Mouse (Mus musculus): ENCODE results near the gene Crmp1.

Crmp1 gene

DNA sequence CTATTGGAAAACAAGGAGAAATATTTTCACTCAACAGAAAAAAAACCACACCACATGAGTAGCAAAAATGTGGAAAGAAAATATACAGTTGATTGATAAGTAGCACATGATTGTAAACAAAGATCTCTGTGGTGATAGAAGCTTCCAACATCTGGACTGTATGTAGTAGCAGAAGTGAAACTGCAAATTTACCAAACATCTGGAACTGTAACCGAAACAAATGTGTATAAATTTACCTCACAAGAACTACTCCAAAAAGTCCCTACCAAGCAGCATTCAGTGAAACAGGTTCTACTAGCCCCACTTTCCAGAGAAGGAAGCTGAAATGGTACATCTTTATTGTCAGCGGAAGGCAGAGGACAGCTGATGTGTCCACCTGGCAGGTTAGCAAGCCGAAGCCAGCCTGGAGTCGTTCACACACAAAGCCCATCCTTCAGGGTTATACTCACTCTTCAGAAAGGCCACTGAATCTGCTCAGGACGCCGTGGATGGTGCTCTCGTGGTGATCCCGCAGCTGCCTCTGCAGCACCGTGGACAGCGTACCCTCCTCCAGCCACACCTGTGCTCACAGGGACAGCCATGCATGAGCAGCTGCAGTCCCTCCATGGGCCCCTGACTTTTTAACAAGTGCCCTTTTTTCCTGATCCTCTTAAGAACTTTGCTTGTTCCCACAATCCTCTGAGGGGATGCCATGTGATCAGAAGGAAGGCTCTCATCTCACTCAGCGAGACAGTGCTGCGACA lies 71.4 kb downstream of the Crmp1 start:
- DNase-seq: no peak

DNA sequence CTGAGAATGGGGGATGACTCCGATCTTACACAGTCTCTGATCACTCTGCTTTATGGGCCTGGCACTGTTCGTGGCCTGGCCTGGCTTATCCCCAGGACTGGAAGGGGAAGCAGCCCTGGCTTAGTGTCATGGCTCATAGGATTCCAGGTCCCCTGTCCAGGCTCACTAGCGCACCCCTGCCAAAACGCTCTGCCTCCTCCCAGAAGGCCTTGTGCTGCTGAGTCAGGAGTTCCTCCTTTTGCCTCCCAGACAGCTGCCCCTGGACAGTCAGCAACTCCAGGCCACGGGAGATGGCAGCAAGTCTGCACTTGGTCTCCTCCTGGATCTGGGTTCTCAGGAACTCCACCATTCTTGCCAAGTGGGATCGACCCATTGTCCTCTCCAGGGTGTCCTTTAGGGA lies 77.0 kb downstream of the Crmp1 start:
- DNase-seq: no peak

DNA sequence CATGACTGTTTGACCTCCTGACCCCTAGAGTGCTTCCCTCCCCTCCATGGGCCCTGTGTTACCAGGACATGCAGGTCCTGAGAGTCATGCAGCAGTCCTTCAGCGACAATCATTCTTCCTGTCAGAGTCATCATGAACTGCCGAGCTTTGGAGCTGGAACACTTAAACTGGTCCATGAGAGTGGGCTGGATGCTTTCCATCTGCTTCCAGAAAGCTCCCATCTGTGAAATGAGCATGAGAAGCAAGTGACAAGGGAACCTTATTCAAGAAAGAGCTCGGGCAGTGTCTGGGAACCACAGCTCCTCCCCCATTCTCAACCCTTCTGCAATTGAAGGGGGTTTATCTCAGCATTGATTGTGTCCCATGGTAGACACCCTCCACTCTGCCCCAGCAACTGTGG lies 78.4 kb downstream of the Crmp1 start:
- no peak for DNase-seq

GRCm38 (mm10) chr5:37320761-37321160 lies 79.0 kb downstream of the Crmp1 start:
- no peak for DNase-seq

GRCm38 (mm10) chr5:37326675-37327074 lies 84.9 kb downstream of the Crmp1 start:
- no peak for DNase-seq

DNA sequence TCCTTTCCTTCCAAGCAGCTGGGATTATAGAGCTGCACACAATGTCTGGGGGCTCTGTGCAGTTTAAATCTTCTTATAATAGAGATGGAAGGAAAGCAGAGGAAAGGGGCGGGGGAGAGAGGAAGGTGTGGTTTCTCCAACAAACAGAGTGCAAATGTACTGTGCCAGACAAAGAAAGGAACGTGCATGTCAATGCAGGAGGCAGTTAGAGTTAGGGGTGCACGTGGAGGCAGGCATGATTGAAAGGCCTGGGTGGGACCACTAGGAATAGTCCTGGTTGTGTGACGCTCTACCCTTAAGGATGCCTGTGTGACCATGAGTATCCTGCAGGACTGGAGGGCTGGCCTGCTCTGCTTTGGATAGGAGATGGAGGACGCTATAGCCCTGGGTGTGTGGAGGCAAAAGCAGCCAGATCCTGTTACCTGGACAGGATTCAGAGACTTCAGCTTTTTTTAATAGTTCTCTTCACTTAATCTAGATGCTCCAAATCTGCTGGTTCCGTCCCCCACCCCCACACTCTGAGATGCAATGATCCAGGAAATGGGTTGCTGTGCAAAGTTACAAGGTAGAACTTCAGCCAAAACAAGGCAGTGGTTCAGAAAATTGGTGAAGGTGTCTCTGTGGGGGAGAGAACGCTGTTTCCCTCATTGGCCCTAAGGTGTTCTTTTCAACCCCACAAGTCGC lies 88.9 kb downstream of the Crmp1 start:
- no peak for DNase-seq

GRCm38 (mm10) chr5:37331133-37331505 lies 89.4 kb downstream of the Crmp1 start:
- DNase-seq: no peak

- DNase-seq: no peak
Observed at GRCm38 (mm10) chr5:37332066-37332465, 90.3 kb downstream of the Crmp1 start.

- DNase-seq: no peak
Observed at GRCm38 (mm10) chr5:37335061-37335460, 93.3 kb downstream of the Crmp1 start.

DNA sequence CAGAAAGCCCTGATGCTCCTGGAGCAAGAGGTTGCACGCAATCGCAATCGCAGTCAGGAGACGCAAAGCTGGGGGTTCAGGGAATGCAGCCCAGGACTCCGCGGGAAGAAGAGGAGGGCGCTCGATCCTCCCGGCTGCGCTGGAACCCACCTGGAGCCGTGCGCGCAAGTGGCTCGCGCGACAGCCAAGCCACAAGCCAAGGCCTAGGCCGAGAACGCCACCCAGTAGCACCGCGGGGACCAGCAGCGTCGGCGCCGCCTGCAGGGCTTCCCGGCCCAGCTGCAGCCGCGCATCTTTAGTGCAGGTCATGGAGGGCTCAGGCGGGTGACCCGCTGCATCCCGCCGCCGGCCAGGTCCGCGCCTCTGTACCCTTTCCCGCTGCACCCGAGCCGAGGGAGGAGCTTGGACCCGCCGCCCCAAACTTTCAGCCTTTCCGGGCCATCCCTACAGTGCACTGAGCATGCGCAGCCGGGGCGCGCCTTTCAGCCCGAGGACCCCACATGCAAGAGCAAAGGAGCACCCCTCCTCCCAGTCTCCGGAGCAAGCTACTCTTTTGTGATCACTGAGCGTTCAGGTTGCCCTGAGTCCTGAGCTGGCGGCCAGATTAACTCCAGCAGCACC lies 94.9 kb downstream of the Crmp1 start, which contains the start of gene Evc:
TSS of gene Evc (minus strand) at position 410 of the 621 bp plus-strand sequence.
- DNase-seq: peak; percentile 65

GRCm38 (mm10) chr5:37337696-37338095 lies 96.0 kb downstream of the Crmp1 start:
- no peak for DNase-seq

DNA sequence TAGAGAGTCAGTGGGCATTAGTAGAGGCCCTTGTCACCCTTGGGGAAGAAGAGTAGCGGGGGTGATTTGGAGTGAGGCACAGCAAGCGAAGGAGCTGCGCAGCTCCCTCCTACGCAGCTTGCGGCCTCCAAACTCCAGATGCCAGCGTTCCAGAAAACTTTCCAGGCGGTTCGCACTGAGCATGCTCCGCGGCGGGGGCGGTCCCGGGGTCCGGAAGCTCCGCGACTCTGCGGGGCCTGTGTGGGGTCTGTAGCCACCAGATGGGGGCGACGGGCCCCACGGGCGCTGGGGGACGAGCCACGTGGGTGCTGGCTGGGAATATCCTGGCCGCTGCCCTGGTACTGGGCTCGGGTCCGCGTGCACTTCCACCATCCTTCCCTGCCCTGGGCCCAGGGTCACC lies 96.5 kb downstream of the Crmp1 start, which contains the start of gene Evc2:
TSS of gene Evc2 (plus strand) at position 212 of the 400 bp plus-strand sequence.
- DNase-seq: peak; percentile 66

Data from right cerebral cortex, postnatal 4 days (tissue).